Mouse (Mus musculus) ES-Bruce4 (cell line): Measurements from ENCODE around the gene Frmd6.

ENCODE experiments used
- CTCF ChIP-seq: IDR thresholded peaks from one replicate; pipeline ENCODE4 v1.8.1; 2011; ENCODE audit warnings: low read depth, low read length
- POLR2A ChIP-seq: IDR thresholded peaks from one replicate; pipeline ENCODE4 v1.8.1; 2011; ENCODE audit warnings: low read length; ENCODE audit not compliant: insufficient read depth

GRCm38 (mm10) chr12:70809957-70810356 lies 15.4 kb upstream of the Frmd6 start:
- no peak for TF ChIP-seq POLR2A
- no peak for TF ChIP-seq CTCF
